Mouse (Mus musculus) ES-E14 (cell line): ENCODE data around the gene Crb3. TPM values are rescaled to one million over a fixed set of nuclear protein-coding genes. Genes with fewer than 3 reads are reported as not detected.

Source experiments
- DNase-seq: peaks from one replicate; pipeline ENCODE4 v3.0.0-alpha.2; 2013; ENCODE audit warnings: low read depth, low spot score
- H3K27ac ChIP-seq: 2 replicates; pipeline ENCODE4 v1.5.1; 2012; ENCODE audit warnings: low read depth, mild to moderate bottlenecking, low read length, moderate library complexity, mixed read lengths; ENCODE audit not compliant: poor library complexity, insufficient read depth, severe bottlenecking
- H3K36me3 ChIP-seq: 2 replicates; pipeline ENCODE4 v1.6.1; 2012; ENCODE audit warnings: mild to moderate bottlenecking, low read length, moderate library complexity, mixed read lengths; ENCODE audit not compliant: control insufficient read depth, poor library complexity, insufficient read depth, severe bottlenecking
- H3K4me1 ChIP-seq, 2 experiments: fragments of 150-350 bp in 1 of 2; sonication (generic) in 1 of 2; 2 replicates each; pipeline ENCODE4 v1.6.1; 2012; ENCODE audit warnings: low read length in 2 of 2, mild to moderate bottlenecking in 1 of 2, mixed read lengths in 1 of 2; ENCODE audit not compliant: control insufficient read depth in 2 of 2, insufficient read depth in 2 of 2, poor library complexity in 1 of 2
- H3K4me3 ChIP-seq, 2 experiments: fragments of 150-350 bp in 1 of 2; sonication (generic) in 1 of 2; 2 replicates each; pipeline ENCODE4 v1.5.1; 2012; ENCODE audit warnings: low read length in 2 of 2, low read depth in 1 of 2, mild to moderate bottlenecking in 1 of 2, mixed read lengths in 1 of 2; ENCODE audit not compliant: insufficient read depth in 1 of 2, poor library complexity in 1 of 2, severe bottlenecking in 1 of 2
- H3K9ac ChIP-seq: 2 replicates; pipeline ENCODE4 v1.6.1; 2012; ENCODE audit warnings: low read depth, mild to moderate bottlenecking, low read length, mixed read lengths; ENCODE audit not compliant: poor library complexity, insufficient read depth, severe bottlenecking
- H3K9me3 ChIP-seq: fragments of 150-350 bp; sonication (generic); 2 replicates; pipeline ENCODE4 v1.6.1; 2012; ENCODE audit warnings: low read depth, mild to moderate bottlenecking, low read length; ENCODE audit not compliant: control insufficient read depth, insufficient read depth
- CHD2 ChIP-seq: IDR thresholded peaks from 2 replicates; pipeline ENCODE4 v1.6.1; 2014; ENCODE audit warnings: mild to moderate bottlenecking, low read depth, low read length, inconsistent platforms
- HCFC1 ChIP-seq: IDR thresholded peaks from 2 replicates; pipeline ENCODE4 v1.6.1; 2012; ENCODE audit warnings: low read length, inconsistent platforms, borderline replicate concordance; ENCODE audit not compliant: insufficient read depth
- MAFK ChIP-seq: IDR thresholded peaks from 2 replicates; pipeline ENCODE4 v1.6.1; 2014; ENCODE audit warnings: mild to moderate bottlenecking, low read depth, low read length, inconsistent platforms; ENCODE audit not compliant: insufficient read depth
- ZC3H11A ChIP-seq: IDR thresholded peaks from 2 replicates; pipeline ENCODE4 v1.6.1; 2012; ENCODE audit warnings: low read depth, mild to moderate bottlenecking, inconsistent platforms, low read length, borderline replicate concordance
- ZNF384 ChIP-seq: IDR thresholded peaks from 2 replicates; pipeline ENCODE4 v1.6.1; 2012; ENCODE audit warnings: low read depth, low read length, inconsistent platforms
- in situ Hi-C, 2 experiments: fragments of 600-800 bp; cut with MboI; formaldehyde crosslinking; loops; one replicate each; pipeline ENCODE4 v1.15.1; 2025; ENCODE audit warnings: low sequenced_read_pairs in 2 of 2, inconsistent platforms in 1 of 2; ENCODE audit not compliant: unreplicated experiment in 2 of 2
- total RNA-seq: library from RNA; depleted of rRNA; stranded (reverse); fragments of 300-350 nt; gene quantifications from 2 replicates; pipeline ENCODE4 v1.2.3, GENCODE M21; 2012

Gene Crb3
- total RNA-seq, 1 experiment, result 6.2 TPM

DNA sequence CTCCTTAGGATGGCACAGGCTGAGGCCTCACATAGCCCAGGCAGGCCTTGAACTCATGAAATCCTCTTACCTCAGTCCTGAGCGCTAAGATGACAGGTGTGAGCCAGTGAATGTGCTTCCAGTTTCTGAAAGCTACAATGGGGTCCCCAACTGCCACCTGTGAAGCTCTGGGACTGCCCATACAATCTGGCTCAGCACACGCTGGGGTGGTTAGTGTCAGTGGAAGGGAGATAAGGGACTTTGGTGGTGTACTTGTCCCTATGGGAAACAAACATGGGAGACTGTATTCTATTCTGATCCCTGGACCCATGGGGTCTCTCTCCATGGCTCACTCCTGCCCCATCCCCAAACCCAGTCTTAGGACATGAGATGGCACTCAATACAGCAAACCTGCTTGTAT is 39.2 kb upstream of the Crb3 start:
- no peak for DNase-seq
- Histone ChIP-seq H3K9me3 (no peaks in the 10 kb centered on the region), H3K9ac (no peak overlapping the region), H3K4me3 (no peak overlapping the region), H3K36me3 (peaks cover 42% of the 10 kb centered on the region), H3K27ac (no peak overlapping the region), H3K4me1 (0 out of 4 replicates have a peak, but pooled peaks cover 0 to 2% of the 10 kb centered on the region in 2 experiments)
- in situ Hi-C loops, result no loop called here
- TF ChIP-seq MAFK (no peak), ZC3H11A (no peak), HCFC1 (no peak), CHD2 (no peak), ZNF384 (no peak)

DNA sequence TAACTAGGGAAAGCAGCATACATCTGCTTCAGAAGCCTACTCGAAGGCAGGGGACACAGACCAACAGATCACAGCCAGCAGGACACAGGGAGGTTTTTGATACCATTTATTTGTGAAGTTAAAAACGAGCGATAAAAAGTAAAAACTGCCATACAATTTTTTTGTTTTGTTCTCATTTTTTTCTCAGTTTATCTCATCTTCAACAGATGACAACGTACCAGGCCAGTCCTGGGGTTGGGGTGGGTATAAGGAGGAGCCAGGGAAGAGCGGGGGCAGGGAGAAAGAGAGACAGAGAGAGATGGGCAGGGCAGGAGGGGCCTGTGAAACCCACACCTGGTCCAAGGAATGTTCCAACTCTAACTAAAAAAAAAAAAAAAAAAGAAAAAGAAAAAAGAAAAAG is 37.9 kb upstream of the Crb3 start:
- H3K4me3 ChIP-seq, result no peak overlapping the region
- DNase-seq, result no peak
- in situ Hi-C loops, result no loop called here
- no peak overlapping the region for H3K9ac ChIP-seq
- no peak overlapping the region for H3K27ac ChIP-seq
- H3K9me3 ChIP-seq, result no peaks in the 10 kb centered on the region
- H3K36me3 ChIP-seq, result peaks cover 55% of the 10 kb centered on the region
- TF ChIP-seq MAFK (no peak), ZNF384 (no peak), ZC3H11A (no peak), CHD2 (no peak), HCFC1 (no peak)
- H3K4me1 ChIP-seq, result 0 out of 4 replicates have a peak, but pooled peaks cover 0 to 2% of the 10 kb centered on the region in 2 experiments

DNA sequence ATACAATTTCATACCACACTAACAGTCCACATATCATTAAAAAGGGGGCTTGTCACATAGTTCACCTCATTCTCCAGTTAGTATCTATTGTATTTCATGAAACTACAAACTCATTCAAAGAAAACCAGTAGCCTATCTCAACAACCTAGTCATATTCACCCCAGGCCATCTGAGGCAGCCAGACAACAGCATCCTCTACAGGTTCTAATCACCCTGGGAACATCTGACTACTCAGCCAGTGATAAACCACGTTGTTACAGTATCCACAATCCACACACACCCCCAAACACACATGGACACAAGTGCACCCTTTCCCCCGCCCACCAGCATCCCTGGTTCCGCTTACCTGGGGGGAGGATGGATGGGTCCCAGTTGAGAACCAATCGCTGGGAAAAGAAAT is 31.4 kb upstream of the Crb3 start:
- Histone ChIP-seq H3K4me3 (no peak overlapping the region), H3K9me3 (no peaks in the 10 kb centered on the region), H3K36me3 (peaks cover 61% of the 10 kb centered on the region), H3K4me1 (peaks cover 3 to 7% of the 10 kb centered on the region in 2 experiments; a peak in 1 of 4 replicates), H3K27ac (no peak overlapping the region), H3K9ac (no peak overlapping the region)
- no peak for TF ChIP-seq MAFK
- TF ChIP-seq ZC3H11A, result no peak
- no peak for TF ChIP-seq CHD2
- no peak for TF ChIP-seq HCFC1
- TF ChIP-seq ZNF384, result no peak
- in situ Hi-C loops, result no loop called here
- no peak for DNase-seq

DNA sequence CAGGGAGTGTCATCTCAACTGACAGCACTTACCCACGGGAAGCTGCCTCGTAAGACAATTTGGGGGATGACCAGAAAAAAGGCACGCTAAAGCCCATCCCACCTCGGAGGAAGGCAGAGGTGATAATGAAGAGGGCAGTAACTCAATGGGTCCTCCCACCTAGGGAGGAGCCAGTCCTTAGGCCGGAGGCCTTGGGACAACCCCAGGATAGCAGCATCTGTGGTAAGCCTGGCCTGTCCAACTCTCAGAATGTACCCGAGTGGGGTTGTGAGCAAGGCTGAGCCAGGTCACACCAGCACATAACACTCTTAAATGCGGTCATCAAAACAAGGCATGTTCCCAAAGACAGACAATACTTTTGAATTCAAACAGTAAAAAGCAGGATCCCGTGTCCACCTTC is 29.2 kb upstream of the Crb3 start:
- Histone ChIP-seq H3K4me3 (peak overlapping the region; percentile 95 to 99), H3K36me3 (peaks cover 38% of the 10 kb centered on the region), H3K27ac (no peak overlapping the region), H3K9me3 (no peaks in the 10 kb centered on the region), H3K9ac (peak overlapping the region; percentile 98), H3K4me1 (peaks cover 3 to 7% of the 10 kb centered on the region in 2 experiments; a peak in 1 of 4 replicates)
- TF ChIP-seq CHD2, result no peak
- no peak for TF ChIP-seq HCFC1
- TF ChIP-seq ZC3H11A, result no peak
- TF ChIP-seq MAFK, result no peak
- TF ChIP-seq ZNF384, result no peak
- DNase-seq, result no peak
- in situ Hi-C loops, result no loop called here
